Mouse (Mus musculus) bone marrow macrophage, adult 2 months (primary cell): Measurements from ENCODE around the gene Mob3b.

Source experiments
- CTCF ChIP-seq: IDR thresholded peaks from 2 replicates; pipeline ENCODE4 v1.5.1; 2012; ENCODE audit warnings: low read depth, mild to moderate bottlenecking, low read length, moderate library complexity
- POLR2A ChIP-seq: IDR thresholded peaks from 2 replicates; pipeline ENCODE4 v1.6.1; 2012; ENCODE audit warnings: mild to moderate bottlenecking, low read depth, low read length, borderline replicate concordance

DNA sequence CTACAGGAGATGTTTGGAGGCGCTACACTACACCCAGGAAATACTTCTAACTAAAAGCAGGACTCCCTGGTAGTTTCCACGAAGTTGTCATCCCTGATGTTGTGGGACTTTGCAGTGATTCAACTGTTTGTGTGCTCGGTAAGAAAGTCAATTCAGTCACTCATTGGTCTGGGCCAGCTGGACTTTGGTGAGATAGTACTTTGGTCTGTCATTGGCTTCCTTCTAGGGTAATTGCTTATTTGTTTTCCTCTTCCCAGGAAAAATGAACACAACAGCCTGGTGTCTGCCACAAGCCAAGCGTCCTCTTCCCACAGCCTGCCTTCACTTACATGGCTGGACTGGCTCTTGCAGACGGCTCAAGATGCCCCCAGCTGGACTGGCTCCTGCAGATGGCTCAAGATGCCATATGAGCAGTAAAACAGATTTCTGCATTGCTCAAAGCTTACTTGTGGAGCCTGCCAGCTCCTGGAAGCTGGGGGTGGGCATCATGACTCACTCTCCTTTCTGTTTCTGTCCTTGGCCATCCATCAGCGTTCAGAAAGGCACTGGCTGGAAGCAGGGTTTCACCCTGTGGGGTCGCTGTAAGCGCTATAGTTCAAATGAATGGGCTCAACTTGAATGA is 190.8 kb downstream of the Mob3b start:
- TF ChIP-seq POLR2A, result no peak
- no peak for TF ChIP-seq CTCF
